Mouse (Mus musculus) myocyte (in vitro differentiated cells): ENCODE data around the gene Enam. TPM values are rescaled to one million over a fixed set of nuclear protein-coding genes. Genes with fewer than 3 reads are reported as not detected.

Source experiments
- H3K27me3 ChIP-seq: one replicate; pipeline ENCODE4 v1.6.1; 2011; ENCODE audit not compliant: control insufficient read depth, insufficient read depth, insufficient read length
- H3K36me3 ChIP-seq: one replicate; pipeline ENCODE4 v1.6.1; 2011; ENCODE audit not compliant: control insufficient read depth, insufficient read depth
- H3K4me2 ChIP-seq: one replicate; pipeline ENCODE4 v1.6.1; 2011; ENCODE audit warnings: low read depth, control low read depth
- H3K4me3 ChIP-seq: one replicate; pipeline ENCODE4 v1.5.1; 2011; ENCODE audit warnings: mild to moderate bottlenecking, control low read depth, moderate library complexity
- H3K79me2 ChIP-seq: one replicate; pipeline ENCODE4 v1.6.1; 2011; ENCODE audit not compliant: control insufficient read depth, insufficient read depth
- H3ac ChIP-seq: one replicate; pipeline ENCODE4 v1.6.1; 2011; ENCODE audit not compliant: control insufficient read depth, insufficient read length
- CEBPB ChIP-seq: IDR thresholded peaks from 2 replicates; pipeline ENCODE4 v1.6.1; 2011; ENCODE audit warnings: mild to moderate bottlenecking, moderate library complexity; ENCODE audit not compliant: poor library complexity, insufficient read depth, severe bottlenecking
- E2F4 ChIP-seq: IDR thresholded peaks from one replicate; pipeline ENCODE4 v1.6.1; 2011; ENCODE audit warnings: mild to moderate bottlenecking, control low read depth, moderate library complexity; ENCODE audit not compliant: insufficient read depth
- MAX ChIP-seq: IDR thresholded peaks from one replicate; pipeline ENCODE4 v1.6.1; 2011; ENCODE audit warnings: low read depth, mild to moderate bottlenecking, control low read depth
- MYOD1 ChIP-seq, 3 experiments: IDR thresholded peaks; one replicate each; pipeline ENCODE4 v1.6.1; 2011; ENCODE audit warnings: control low read depth in 2 of 3, low read depth in 2 of 3, mild to moderate bottlenecking in 2 of 3, moderate library complexity in 1 of 3; ENCODE audit not compliant: insufficient read length in 2 of 3, control insufficient read depth in 1 of 3
- MYOG ChIP-seq, 3 experiments: IDR thresholded peaks; one replicate each; pipeline ENCODE4 v1.6.1; 2011; ENCODE audit warnings: control low read depth in 2 of 3, low read depth in 2 of 3, mild to moderate bottlenecking in 2 of 3; ENCODE audit not compliant: insufficient read length in 2 of 3, control insufficient read depth in 1 of 3, insufficient read depth in 1 of 3
- POLR2A ChIP-seq: IDR thresholded peaks from one replicate; pipeline ENCODE4 v1.6.1; 2011; ENCODE audit warnings: low read depth, mild to moderate bottlenecking, control low read depth, moderate library complexity; ENCODE audit not compliant: insufficient read length
- POLR2AphosphoS2 ChIP-seq: IDR thresholded peaks from one replicate; pipeline ENCODE4 v1.6.1; 2011; ENCODE audit warnings: low read depth, control low read depth; ENCODE audit not compliant: insufficient read length
- REST ChIP-seq: IDR thresholded peaks from one replicate; pipeline ENCODE4 v1.6.1; 2011; ENCODE audit warnings: mild to moderate bottlenecking, control low read depth, moderate library complexity; ENCODE audit not compliant: insufficient read depth, insufficient read length
- SRF ChIP-seq: IDR thresholded peaks from one replicate; pipeline ENCODE4 v1.6.1; 2011; ENCODE audit warnings: low read depth; ENCODE audit not compliant: control insufficient read depth, insufficient read length
- TCF12 ChIP-seq: IDR thresholded peaks from one replicate; pipeline ENCODE4 v1.6.1; 2011; ENCODE audit warnings: mild to moderate bottlenecking, control low read depth; ENCODE audit not compliant: poor library complexity, insufficient read depth, severe bottlenecking
- TCF3 ChIP-seq: IDR thresholded peaks from one replicate; pipeline ENCODE4 v1.6.1; 2011; ENCODE audit warnings: low read depth, control low read depth; ENCODE audit not compliant: insufficient read length
- USF1 ChIP-seq: IDR thresholded peaks from one replicate; pipeline ENCODE4 v1.6.1; 2011; ENCODE audit warnings: low read depth, mild to moderate bottlenecking, control low read depth, moderate library complexity
- polyA plus RNA-seq: library from polyadenylated mRNA; unstranded; fragments of >200 nt; fragmentation: generic; extraction: Trizol; gene quantifications from one replicate; pipeline ENCODE4 v1.2.1, GENCODE M21; 2012; ENCODE audit warnings: missing spikeins

Enam gene
- polyA plus RNA-seq, 1 experiment = not detected

- H3K79me2 ChIP-seq = no peaks in the 10 kb centered on the region
These were observed 57.8 kb downstream of the Enam start for GRCm38 (mm10) chr5:88545536-88545935.

GRCm38 (mm10) chr5:88553271-88554085 lies 65.7 kb downstream of the Enam start:
- Histone ChIP-seq H3K36me3 (no peaks in the 10 kb centered on the region), H3K79me2 (peaks cover 31% of the 10 kb centered on the region), H3K27me3 (no peaks in the 10 kb centered on the region), H3ac (peak overlapping the region; percentile 53), H3K4me2 (peak overlapping the region; percentile 83), H3K4me3 (peak overlapping the region; percentile 96)
- TF ChIP-seq MAX (no peak), CEBPB (no peak), E2F4 (no peak), USF1 (no peak), SRF (no peak), TCF3 (no peak), MYOG (IDR thresholded peaks at IDR 0.05; ENCODE audit: control insufficient read depth in 1 of 3, insufficient read depth in 1 of 3, insufficient read length in 2 of 3, low read depth in 2 of 3) (no peak), MYOD1 (IDR thresholded peaks at IDR 0.05; ENCODE audit: control insufficient read depth in 1 of 3, insufficient read length in 2 of 3, low read depth in 2 of 3) (no peak), POLR2AphosphoS2 (no peak), TCF12 (no peak)

More at GRCm38 (mm10) chr5:88545536-88545935, 57.8 kb downstream of the Enam start:
- no peak overlapping the region for H3ac ChIP-seq
- TF ChIP-seq POLR2AphosphoS2 = no peak
- TF ChIP-seq SRF = no peak
- TF ChIP-seq REST = no peak
- TF ChIP-seq MAX = no peak
- TF ChIP-seq MYOG (IDR thresholded peaks at IDR 0.05; ENCODE audit: control insufficient read depth in 1 of 3, insufficient read depth in 1 of 3, insufficient read length in 2 of 3, low read depth in 2 of 3) = no peak
- TF ChIP-seq E2F4 = no peak
- TF ChIP-seq MYOD1 (IDR thresholded peaks at IDR 0.05; ENCODE audit: control insufficient read depth in 1 of 3, insufficient read length in 2 of 3, low read depth in 2 of 3) = no peak
- TF ChIP-seq TCF3 = no peak
- TF ChIP-seq USF1 = no peak
- TF ChIP-seq POLR2A = no peak
- H3K4me3 ChIP-seq = no peak overlapping the region
- H3K36me3 ChIP-seq = no peaks in the 10 kb centered on the region
- no peaks in the 10 kb centered on the region for H3K27me3 ChIP-seq
- H3K4me2 ChIP-seq = no peak overlapping the region

GRCm38 (mm10) chr5:88554086-88554886 lies 66.5 kb downstream of the Enam start, which contains the start of gene Utp3:
Utp3 (plus strand) TSS chr5:88554462.
- Histone ChIP-seq H3K27me3 (no peaks in the 10 kb centered on the region), H3K79me2 (peaks cover 31% of the 10 kb centered on the region), H3K36me3 (no peaks in the 10 kb centered on the region), H3ac (peak within 1 kb of the TSS; percentile 53), H3K4me2 (peak within 1 kb of the TSS; percentile 83), H3K4me3 (peak within 1 kb of the TSS; percentile 96)
- TF ChIP-seq E2F4 (peak; percentile 94), MYOD1 (IDR thresholded peaks at IDR 0.05; ENCODE audit: control insufficient read depth in 1 of 3, insufficient read length in 2 of 3, low read depth in 2 of 3) (no peak), POLR2AphosphoS2 (peak; percentile 85), SRF (peak; percentile 93), POLR2A (peak; percentile 86)

Other genes starting within 250 kb of the Enam start
- not detected for gene Gm7714, start 219.1 kb upstream of the Enam start, polyA plus RNA-seq
- gene Prol1, start 170.7 kb upstream of the Enam start, polyA plus RNA-seq = not detected
- not detected for gene Amtn, start 111.9 kb upstream of the Enam start, polyA plus RNA-seq
- not detected for gene Ambn, start 32.0 kb upstream of the Enam start, polyA plus RNA-seq
- gene Jchain, start 39.9 kb downstream of the Enam start, polyA plus RNA-seq = 0.04 TPM
- gene Utp3, start 66.5 kb downstream of the Enam start, polyA plus RNA-seq = 34.5 TPM
- gene Rufy3, start 77.1 kb downstream of the Enam start, polyA plus RNA-seq = 4.9 TPM
- gene Grsf1, start 188.2 kb downstream of the Enam start, polyA plus RNA-seq = 29.5 TPM
- gene Mob1b, start 232.9 kb downstream of the Enam start, polyA plus RNA-seq = 4.6 TPM